32 mouse cellular contexts compared by ENCODE assay signal in genomic region chr6:138080778-138081549, GRCm38 (mm10). TPM values are rescaled to one million over a fixed set of nuclear protein-coding genes. Genes with fewer than 3 reads are reported as not detected.
DNase-seq lines count a peak whose midpoint lies in the region; ATAC-seq and TF ChIP-seq lines count a peak whose summit lies in the region.
"Had no signal": no experiment of that assay in that cellular context is flagged by ENCODE, and none has a peak within 500 bp of the region (broad histone marks: within the 10 kb centered on the region; RNA-seq: fewer than 3 reads in every experiment).

No protein-coding gene starts in this region.

- 79% methylated on average over 6 of the region's 6 CpGs for WGBS in intestine, postnatal 0 days
- 48% methylated on average over 6 of the region's 6 CpGs for WGBS in small intestine, adult 2 months
- 86% methylated on average over 6 of the region's 6 CpGs for WGBS in forebrain, embryonic 10.5 days

- no peak overlapping the region for H3K4me2 ChIP-seq in intestine, postnatal 0 days (replicated peaks; ENCODE audit: low read depth)
- H3K4me2 ChIP-seq: embryonic facial prominence, embryonic 13.5 days; forebrain, embryonic 13.5 days; heart, embryonic 13.5 days; hindbrain, embryonic 12.5 days; hindbrain, embryonic 15.5 days had no signal

- TF ChIP-seq POLR2A in small intestine, adult 2 months (IDR thresholded peaks at IDR 0.05; ENCODE audit: low read depth, low read length), result no peak

- H3K27ac ChIP-seq in intestine, postnatal 0 days (ENCODE audit: low read depth, low read length), result no peak overlapping the region
- peak overlapping the region; percentile 87 for H3K27ac ChIP-seq in small intestine, adult 2 months (ENCODE audit: insufficient read depth, low read depth, low read length)
- no peak overlapping the region for H3K27ac ChIP-seq in forebrain, embryonic 10.5 days
- H3K27ac ChIP-seq: embryonic facial prominence, embryonic 10.5 days; embryonic facial prominence, embryonic 13.5 days; forebrain, embryonic 13.5 days; heart, adult 2 months; heart, embryonic 10.5 days; heart, embryonic 13.5 days; hindbrain, embryonic 12.5 days; hindbrain, embryonic 15.5 days had no signal

- peak; percentile 52 for ATAC-seq in granulocyte monocyte progenitor cell, adult 5-6 weeks (replicated peaks; ENCODE audit: poor library complexity, severe bottlenecking)
- peak; percentile 75 for ATAC-seq in intestine, postnatal 0 days
- ATAC-seq: activated CD4-positive, CD25-positive, alpha-beta regulatory T cell, adult 4 months; forebrain, embryonic 13.5 days; forebrain, embryonic 16.5 days had no signal

- no peak overlapping the region for H3K4me3 ChIP-seq in intestine, postnatal 0 days (ENCODE audit: low read depth, low read length)
- H3K4me3 ChIP-seq in small intestine, adult 2 months (ENCODE audit: low read depth, low read length), result no peak overlapping the region
- H3K4me3 ChIP-seq in forebrain, embryonic 10.5 days, result no peak overlapping the region
- H3K4me3 ChIP-seq: embryonic facial prominence, embryonic 10.5 days; embryonic facial prominence, embryonic 13.5 days; erythroblast, embryonic 14.5 days; forebrain, embryonic 13.5 days; heart, adult 2 months; heart, embryonic 10.5 days; heart, embryonic 13.5 days; hindbrain, embryonic 12.5 days; hindbrain, embryonic 15.5 days had no signal

- H3K9me3 ChIP-seq in intestine, postnatal 0 days (ENCODE audit: control insufficient read depth), result no peaks in the 10 kb centered on the region
- no peaks in the 10 kb centered on the region for H3K9me3 ChIP-seq in forebrain, embryonic 10.5 days
- H3K9me3 ChIP-seq: embryonic facial prominence, embryonic 13.5 days; forebrain, embryonic 13.5 days; heart, embryonic 10.5 days; heart, embryonic 13.5 days; hindbrain, embryonic 12.5 days; hindbrain, embryonic 15.5 days had no signal

- no peaks in the 10 kb centered on the region for H3K4me1 ChIP-seq in intestine, postnatal 0 days (replicated peaks; ENCODE audit: control insufficient read depth, insufficient read depth, low read length)
- peaks cover 19% of the 10 kb centered on the region; the same call in 1 of the 2 replicates for H3K4me1 ChIP-seq in small intestine, adult 2 months (ENCODE audit: control insufficient read depth, insufficient read depth, insufficient read length, low read length)
- no peaks in the 10 kb centered on the region for H3K4me1 ChIP-seq in forebrain, embryonic 10.5 days
- H3K4me1 ChIP-seq: embryonic facial prominence, embryonic 10.5 days; embryonic facial prominence, embryonic 13.5 days; forebrain, embryonic 13.5 days; heart, embryonic 10.5 days; heart, embryonic 13.5 days; hindbrain, embryonic 12.5 days; hindbrain, embryonic 15.5 days had no signal

- no peaks in the 10 kb centered on the region for H3K36me3 ChIP-seq in intestine, postnatal 0 days (ENCODE audit: control insufficient read depth, insufficient read depth)
- H3K36me3 ChIP-seq in small intestine, adult 2 months (ENCODE audit: control insufficient read depth, insufficient read depth, low read length), result no peaks in the 10 kb centered on the region
- no peaks in the 10 kb centered on the region for H3K36me3 ChIP-seq in forebrain, embryonic 10.5 days (replicated peaks)
- H3K36me3 ChIP-seq: embryonic facial prominence, embryonic 10.5 days; embryonic facial prominence, embryonic 13.5 days; heart, embryonic 10.5 days; heart, embryonic 13.5 days; hindbrain, embryonic 12.5 days; hindbrain, embryonic 15.5 days had no signal

- peak; percentile 56 for DNase-seq in heart, adult 11 months
- DNase-seq in heart, postnatal 14 days, result no peak
- no peak for DNase-seq in gastrocnemius, adult 8-10 months (ENCODE audit: low spot score in 2 of 2)
- DNase-seq in forebrain, embryonic 10.5 days (ENCODE audit: extremely low spot score, low spot score), result no peak
- DNase-seq: adrenal gland, adult 8-10 months; adrenal gland, postnatal 25 days; cerebellum, adult 11-12 months; cerebellum, adult 8-10 months; cerebellum, postnatal 10 days; cerebellum, postnatal 36 days; embryo, embryonic 11 days; gastrocnemius, postnatal 14 days; heart, adult 2 months had no signal

- TF ChIP-seq CTCF in intestine, postnatal 0 days (IDR thresholded peaks at IDR 0.05; ENCODE audit: low read depth), result no peak
- TF ChIP-seq CTCF in small intestine, adult 2 months (IDR thresholded peaks at IDR 0.05; ENCODE audit: extremely low read depth, insufficient read length, insufficient replicate concordance, low read depth, low read length), result no peak

- H3K27me3 ChIP-seq in intestine, postnatal 0 days (replicated peaks; ENCODE audit: control insufficient read depth, insufficient read depth, low read length), result no peaks in the 10 kb centered on the region
- H3K27me3 ChIP-seq in small intestine, adult 2 months (ENCODE audit: control insufficient read depth, insufficient read depth, low read length), result no peaks in the 10 kb centered on the region
- H3K27me3 ChIP-seq in forebrain, embryonic 10.5 days (ENCODE audit: poor library complexity, severe bottlenecking), result no peaks in the 10 kb centered on the region
- H3K27me3 ChIP-seq: embryonic facial prominence, embryonic 13.5 days; forebrain, embryonic 13.5 days; heart, embryonic 13.5 days; hindbrain, embryonic 12.5 days; hindbrain, embryonic 15.5 days had no signal

- intact Hi-C loops in heart, postnatal 14 days (cut with DNase I), result no loop called here

- H3K9ac ChIP-seq in intestine, postnatal 0 days (ENCODE audit: low read depth, low read length), result no peak overlapping the region
- H3K9ac ChIP-seq: embryonic facial prominence, embryonic 13.5 days; forebrain, embryonic 13.5 days; heart, embryonic 13.5 days; hindbrain, embryonic 12.5 days; hindbrain, embryonic 15.5 days had no signal

RNA-seq across cellular contexts. Expression of gene Slc15a5, which starts 1.2 kb away (rescaled TPM):
- total RNA-seq in heart, postnatal 14 days (2021), result not detected
- total RNA-seq in granulocyte monocyte progenitor cell, adult 5-6 weeks (2014; fragmentation: Nextera tagmentation), result not detected in 2 replicates
- not detected in 2 replicates for total RNA-seq in granulocyte monocyte progenitor cell, adult 5-6 weeks (2017)
- 0.21 TPM in 1 of 2 replicates, not detected in the other for polyA plus RNA-seq in intestine, postnatal 0 days (2015; fragmentation: Nextera tagmentation; extraction: Ambion mirVana)
- 0.06 TPM in 1 of 2 replicates, not detected in the other for polyA plus RNA-seq in small intestine, adult 2 months (2012; rRNA removed)
- 10 to 100 TPM in 2 of 4 experiments, 1 to 10 TPM in 1, under 1 TPM in 1; 0.63 to 21.8 (median 10.9) TPM for total RNA-seq in gastrocnemius, adult 8-10 months (2022)
- not detected in 2 replicates for polyA plus RNA-seq in forebrain, embryonic 10.5 days (2016; fragmentation: Nextera tagmentation; extraction: Ambion mirVana)
- total RNA-seq: ES-E14; gastrocnemius, postnatal 4 days; heart, adult 2 months; heart, postnatal 25 days; hematopoietic stem cell, adult 5-6 weeks had no signal
- polyA plus RNA-seq: activated CD4-positive, CD25-positive, alpha-beta regulatory T cell, adult 4 months; brain, embryonic 14.5 days; embryonic facial prominence, embryonic 10.5 days; embryonic facial prominence, embryonic 13.5 days; erythroblast, embryonic 14.5 days; forebrain, embryonic 13.5 days; heart, adult 2 months; heart, embryonic 10.5 days; heart, embryonic 13.5 days; heart, embryonic 16.5 days; hindbrain, embryonic 12.5 days; hindbrain, embryonic 15.5 days had no signal

RNA-seq across cellular contexts. Expression of gene Mgst1, which starts 59.2 kb away (rescaled TPM):
- total RNA-seq in heart, postnatal 14 days (2021), result 10 to 100 TPM; 20.7 to 47.4 TPM
- 133 and 160 TPM in 2 replicates for total RNA-seq in granulocyte monocyte progenitor cell, adult 5-6 weeks (2014; fragmentation: Nextera tagmentation)
- 93.7 and 185 TPM in 2 replicates for total RNA-seq in granulocyte monocyte progenitor cell, adult 5-6 weeks (2017)
- 781 and 782 TPM in 2 replicates for polyA plus RNA-seq in intestine, postnatal 0 days (2015; fragmentation: Nextera tagmentation; extraction: Ambion mirVana)
- polyA plus RNA-seq in small intestine, adult 2 months (2012; rRNA removed), result 138 and 171 TPM in 2 replicates
- 10 to 100 TPM; 18.6 to 81.5 (median 59.4) TPM for total RNA-seq in gastrocnemius, adult 8-10 months (2022)
- polyA plus RNA-seq in forebrain, embryonic 10.5 days (2016; fragmentation: Nextera tagmentation; extraction: Ambion mirVana), result 57.1 and 58.9 TPM in 2 replicates
